Mouse (Mus musculus): Measurements from ENCODE around the gene 4930583I09Rik. TPM values are rescaled to one million over a fixed set of nuclear protein-coding genes. Genes with fewer than 3 reads are reported as not detected.

4930583I09Rik gene
- total RNA-seq, 2 experiments from 2014 or later: not detected

GRCm38 (mm10) chr17:64802956-64803275 lies 33.0 kb downstream of the 4930583I09Rik start:
- no peak for ATAC-seq (replicated peaks; ENCODE audit: poor library complexity, severe bottlenecking)

- ATAC-seq (replicated peaks; ENCODE audit: poor library complexity, severe bottlenecking): no peak
Observed at GRCm38 (mm10) chr17:64802168-64802955, 33.5 kb downstream of the 4930583I09Rik start.

GRCm38 (mm10) chr17:64792623-64793022 lies 43.2 kb downstream of the 4930583I09Rik start:
- no peak for ATAC-seq (replicated peaks; ENCODE audit: poor library complexity, severe bottlenecking)

GRCm38 (mm10) chr17:64792076-64792475 lies 43.8 kb downstream of the 4930583I09Rik start:
- no peak for ATAC-seq (replicated peaks; ENCODE audit: poor library complexity, severe bottlenecking)

- ATAC-seq (replicated peaks; ENCODE audit: poor library complexity, severe bottlenecking): no peak
Observed at GRCm38 (mm10) chr17:64789175-64789574, 46.7 kb downstream of the 4930583I09Rik start.

- ATAC-seq (replicated peaks; ENCODE audit: poor library complexity, severe bottlenecking): no peak
Observed at GRCm38 (mm10) chr17:64788301-64788700, 47.6 kb downstream of the 4930583I09Rik start.

- no peak for ATAC-seq (replicated peaks; ENCODE audit: poor library complexity, severe bottlenecking)
Observed at GRCm38 (mm10) chr17:64785961-64786360, 49.9 kb downstream of the 4930583I09Rik start.

Other genes with a start within 250 kb of the 4930583I09Rik start
- gene Man2a1, start 235.3 kb downstream of the 4930583I09Rik start, total RNA-seq (2014; fragmentation: Nextera tagmentation): 25.0 and 45.5 TPM in 2 replicates
- gene Man2a1, start 235.3 kb downstream of the 4930583I09Rik start, total RNA-seq (2017): 39.4 and 40.5 TPM in 2 replicates

All from granulocyte monocyte progenitor cell, adult 5-6 weeks (primary cell).